Mouse (Mus musculus) neural tube, embryonic 14.5 days (tissue): ENCODE results near the gene Lim2. TPM values are rescaled to one million over a fixed set of nuclear protein-coding genes. Genes with fewer than 3 reads are reported as not detected.

Experiments
- ATAC-seq: fragments of 200-750 bp; cut with Nextera tagmentation; 2 replicates; pipeline ENCODE4 v1.8.0; 2017; ENCODE audit warnings: low read depth, mild to moderate bottlenecking, moderate TSS enrichment, moderate library complexity
- H3K27ac ChIP-seq: fragments of 300-500 bp; sonication (generic); 2 replicates; pipeline ENCODE4 v1.5.1; 2014; ENCODE audit warnings: low read depth, mild to moderate bottlenecking, control low read depth, low read length, moderate library complexity, mixed read lengths
- H3K27me3 ChIP-seq: fragments of 300-500 bp; sonication (generic); 2 replicates; pipeline ENCODE4 v1.6.1; 2014; ENCODE audit warnings: low read length; ENCODE audit not compliant: control insufficient read depth, insufficient read depth
- H3K36me3 ChIP-seq: fragments of 300-500 bp; sonication (generic); 2 replicates; pipeline ENCODE4 v1.6.1; 2014; ENCODE audit warnings: low read length, mixed read lengths; ENCODE audit not compliant: control insufficient read depth, insufficient read depth
- H3K4me1 ChIP-seq: fragments of 300-500 bp; sonication (generic); 2 replicates; pipeline ENCODE4 v1.6.1; 2014; ENCODE audit warnings: low read length; ENCODE audit not compliant: control insufficient read depth, insufficient read depth
- H3K4me2 ChIP-seq: fragments of 300-500 bp; sonication (generic); 2 replicates; pipeline ENCODE4 v1.6.1; 2014; ENCODE audit warnings: mild to moderate bottlenecking, low read depth, low read length, control low read depth
- H3K4me3 ChIP-seq: fragments of 300-500 bp; sonication (generic); 2 replicates; pipeline ENCODE4 v1.5.1; 2014; ENCODE audit warnings: low read depth, low read length, control low read depth, mixed read lengths
- H3K9ac ChIP-seq: fragments of 300-500 bp; sonication (generic); replicated peaks from 2 replicates; pipeline ENCODE4 v1.6.1; 2014; ENCODE audit warnings: low read depth, mild to moderate bottlenecking, control low read depth, low read length, mixed read lengths
- H3K9me3 ChIP-seq: fragments of 300-500 bp; sonication (generic); 2 replicates; pipeline ENCODE4 v1.6.1; 2016; ENCODE audit warnings: low read length; ENCODE audit not compliant: control insufficient read depth
- WGBS: fragments of 180-500 bp; shearing (Covaris S2); extraction: QIAGEN DNeasy Blood & Tissue Kit; methylation state at CpG from one replicate; pipeline ENCODE4 v1.1.7; 2014; 5-methylcytosine and 5-hydroxymethylcytosine counted together
- polyA plus RNA-seq: library from polyadenylated mRNA; unstranded; fragments of >200 nt; fragmentation: Nextera tagmentation; extraction: Ambion mirVana; gene quantifications from 2 replicates; pipeline ENCODE4 v1.2.1, GENCODE M21; 2014

Gene Lim2
- polyA plus RNA-seq, 1 experiment from 2014 or later = not detected

- no peak overlapping the region for H3K9ac ChIP-seq
- no peak for ATAC-seq
- no peak overlapping the region for H3K4me3 ChIP-seq
- H3K9me3 ChIP-seq = no peaks in the 10 kb centered on the region
- no peaks in the 10 kb centered on the region for H3K4me1 ChIP-seq
- peaks cover 17% of the 10 kb centered on the region for H3K36me3 ChIP-seq
- H3K27me3 ChIP-seq = no peaks in the 10 kb centered on the region
- no peak overlapping the region for H3K27ac ChIP-seq
- 87% methylated on average over 14 of the region's 14 CpGs for WGBS
- no peak overlapping the region for H3K4me2 ChIP-seq
Measured at GRCm38 (mm10) chr7:43453599-43454355, 26.3 kb downstream of the Lim2 start.

- Histone ChIP-seq H3K27ac (no peak overlapping the region), H3K36me3 (peaks cover 17% of the 10 kb centered on the region)
- ATAC-seq = no peak
Measured at GRCm38 (mm10) chr7:43454371-43454770, 26.9 kb downstream of the Lim2 start.

GRCm38 (mm10) chr7:43462851-43463250, 35.4 kb downstream of the Lim2 start, which contains the start of gene Vsig10l:
Gene Vsig10l (plus strand): TSS chr7:43463151.
- Histone ChIP-seq H3K9me3 (no peaks in the 10 kb centered on the region), H3K36me3 (no peaks in the 10 kb centered on the region), H3K27ac (no peak within 1 kb of the TSS), H3K27me3 (peaks cover 4% of the 10 kb centered on the region; the same call in 1 of the 2 replicates), H3K4me3 (no peak within 1 kb of the TSS), H3K9ac (no peak within 1 kb of the TSS), H3K4me1 (0 out of 2 replicates have a peak, but pooled peaks cover 3% of the 10 kb centered on the region), H3K4me2 (no peak within 1 kb of the TSS)
- WGBS = 73% methylated on average over 4 of the region's 4 CpGs
- no peak for ATAC-seq

More at GRCm38 (mm10) chr7:43454371-43454770, 26.9 kb downstream of the Lim2 start:
- H3K9ac ChIP-seq = no peak overlapping the region
- no peak overlapping the region for H3K4me2 ChIP-seq
- WGBS = 94% methylated on average over 6 of the region's 6 CpGs
- H3K27me3 ChIP-seq = no peaks in the 10 kb centered on the region
- no peak overlapping the region for H3K4me3 ChIP-seq
- H3K4me1 ChIP-seq = no peaks in the 10 kb centered on the region
- H3K9me3 ChIP-seq = no peaks in the 10 kb centered on the region

- no peak overlapping the region for H3K4me2 ChIP-seq
- peaks cover 4% of the 10 kb centered on the region; the same call in 1 of the 2 replicates for H3K27me3 ChIP-seq
- no peak overlapping the region for H3K9ac ChIP-seq
- H3K36me3 ChIP-seq = no peaks in the 10 kb centered on the region
- 0 out of 2 replicates have a peak, but pooled peaks cover 3% of the 10 kb centered on the region for H3K4me1 ChIP-seq
- 87% methylated on average over 7 of the region's 7 CpGs for WGBS
- no peak overlapping the region for H3K4me3 ChIP-seq
- H3K9me3 ChIP-seq = no peaks in the 10 kb centered on the region
- no peak overlapping the region for H3K27ac ChIP-seq
- ATAC-seq = no peak
Measured at GRCm38 (mm10) chr7:43463976-43464375, 36.5 kb downstream of the Lim2 start.

GRCm38 (mm10) chr7:43464864-43465343, 37.4 kb downstream of the Lim2 start:
- Histone ChIP-seq H3K4me2 (peak overlapping the region; percentile 75), H3K9ac (peak overlapping the region; percentile 62), H3K9me3 (no peaks in the 10 kb centered on the region), H3K36me3 (no peaks in the 10 kb centered on the region), H3K4me1 (0 out of 2 replicates have a peak, but pooled peaks cover 3% of the 10 kb centered on the region), H3K27ac (0 out of 2 replicates have a peak overlapping the region, but pooled peaks have one; percentile 22), H3K4me3 (peak overlapping the region; percentile 37), H3K27me3 (peaks cover 4% of the 10 kb centered on the region; the same call in 1 of the 2 replicates)
- ATAC-seq = peak; percentile 73
- WGBS = 8% methylated on average over 35 of the region's 35 CpGs

- WGBS = 1% methylated on average over 33 of the region's 33 CpGs
- Histone ChIP-seq H3K9me3 (no peaks in the 10 kb centered on the region), H3K4me3 (peak overlapping the region; percentile 37), H3K9ac (peak overlapping the region; percentile 62), H3K27me3 (peaks cover 4% of the 10 kb centered on the region; the same call in 1 of the 2 replicates), H3K36me3 (no peaks in the 10 kb centered on the region), H3K27ac (peak overlapping the region; percentile 22; the same call in 1 of the 2 replicates), H3K4me1 (0 out of 2 replicates have a peak, but pooled peaks cover 3% of the 10 kb centered on the region), H3K4me2 (peak overlapping the region; percentile 75)
- ATAC-seq = peak; percentile 80
Measured at GRCm38 (mm10) chr7:43465344-43466098, 38.1 kb downstream of the Lim2 start.

GRCm38 (mm10) chr7:43466099-43466694, 38.7 kb downstream of the Lim2 start:
- WGBS = 1% methylated on average over 33 of the region's 33 CpGs

GRCm38 (mm10) chr7:43470373-43470772, 42.9 kb downstream of the Lim2 start:
- Histone ChIP-seq H3K4me3 (no peak overlapping the region), H3K36me3 (peaks cover 6% of the 10 kb centered on the region; the same call in 1 of the 2 replicates), H3K4me2 (no peak overlapping the region), H3K9ac (no peak overlapping the region), H3K9me3 (no peaks in the 10 kb centered on the region), H3K4me1 (0 out of 2 replicates have a peak, but pooled peaks cover 3% of the 10 kb centered on the region), H3K27ac (no peak overlapping the region), H3K27me3 (no peaks in the 10 kb centered on the region)
- WGBS = 40% methylated on average over 8 of the region's 8 CpGs
- no peak for ATAC-seq

More at GRCm38 (mm10) chr7:43466099-43466694, 38.7 kb downstream of the Lim2 start:
- no peaks in the 10 kb centered on the region for H3K9me3 ChIP-seq
- H3K4me3 ChIP-seq = peak overlapping the region; percentile 37
- ATAC-seq = peak; percentile 74
- peak overlapping the region; percentile 75 for H3K4me2 ChIP-seq
- H3K36me3 ChIP-seq = no peaks in the 10 kb centered on the region
- H3K27me3 ChIP-seq = peaks cover 4% of the 10 kb centered on the region; the same call in 1 of the 2 replicates
- H3K9ac ChIP-seq = peak overlapping the region; percentile 47
- H3K27ac ChIP-seq = no peak overlapping the region
- 0 out of 2 replicates have a peak, but pooled peaks cover 3% of the 10 kb centered on the region for H3K4me1 ChIP-seq
